ENCODE assay signal across 20 mouse cellular contexts in genomic region chr17:63344101-63344500, GRCm38 (mm10).
DNase-seq lines count a peak whose midpoint lies in the region; ATAC-seq lines count a peak whose summit lies in the region.
"Had no signal": no experiment of that assay in that cellular context is flagged by ENCODE, and none has a peak within 500 bp of the region (broad histone marks: within the 10 kb centered on the region; RNA-seq: fewer than 3 reads in every experiment).

No protein-coding gene starts in this region.

- ATAC-seq in CD4-positive, CD25-positive, alpha-beta regulatory T cell, adult 4 months = peak; percentile 51
- ATAC-seq: activated CD4-positive, CD25-positive, alpha-beta regulatory T cell, adult 4 months; forebrain, embryonic 14.5 days; forebrain, embryonic 16.5 days; Patski had no signal

- peak; percentile 11 for DNase-seq in lung, postnatal 25 days (ENCODE audit: low spot score)
- DNase-seq in lung, adult 18-20 months = no peak
- DNase-seq in ovary, postnatal 10 days (ENCODE audit: low spot score) = no peak
- DNase-seq in layer of hippocampus, postnatal 36 days = no peak
- DNase-seq: adrenal gland, adult 2 months; adrenal gland, postnatal 10 days; adrenal gland, postnatal 25 days; B cell, adult 2 months; cerebellum, adult 11 months; cerebellum, adult 18-20 months; cerebellum, adult 8-10 months; cerebellum, adult 9-11 months; cerebellum, postnatal 14 days; cerebellum, postnatal 36 days; embryo, embryonic 11 days had no signal
